Mouse (Mus musculus): ENCODE measurements around the gene Gm40193. TPM values are rescaled to one million over a fixed set of nuclear protein-coding genes. Genes with fewer than 3 reads are reported as not detected.
A peak's percentile ranks its signal among the peaks of the same experiment; 100 is the strongest.
"Not testable (repeated sequence)": the region's sequence is repeated elsewhere in the genome, so short reads cannot be mapped to it uniquely, and the experiment has no call there.

The Gm40193 gene
- polyA plus RNA-seq, 1 experiment: not detected

DNA sequence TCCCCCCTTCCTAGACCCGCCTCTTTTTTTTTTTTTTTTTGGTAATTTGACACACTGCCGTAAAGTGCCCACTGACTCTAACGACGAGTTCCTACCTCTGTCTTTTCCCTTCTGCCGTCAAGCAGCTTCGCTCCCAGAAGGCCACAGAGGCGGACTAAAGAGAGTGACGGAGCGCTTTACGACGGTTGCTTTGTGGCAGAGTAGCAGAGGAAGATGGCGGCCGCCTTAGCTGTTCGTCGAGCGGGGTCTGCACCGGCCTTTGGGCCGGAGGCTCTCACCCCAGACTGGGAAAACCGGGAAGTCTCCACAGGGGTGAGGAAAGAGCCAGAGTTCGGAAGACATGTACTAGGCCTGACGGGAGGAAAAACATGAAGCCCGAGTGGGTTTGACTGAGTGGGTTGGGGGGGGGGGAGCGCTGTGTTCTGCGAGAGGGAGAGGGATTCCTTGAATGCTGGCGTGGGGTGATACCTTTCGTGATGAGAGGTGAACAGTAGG lies 7.5 kb downstream of the Gm40193 start, which contains the start of gene Psmb6:
Gene Psmb6, plus strand, starts transcription at position 184 of the 495 bp plus-strand sequence.
- H3K36me3 ChIP-seq (ENCODE audit: control insufficient read depth, insufficient read depth): peaks cover 35% of the 10 kb centered on the region
- peaks cover 16% of the 10 kb centered on the region for H3K79me3 ChIP-seq (ENCODE audit: low read depth)
- H3K27me3 ChIP-seq (ENCODE audit: control insufficient read depth, insufficient read depth, insufficient read length): no peaks in the 10 kb centered on the region
- TF ChIP-seq MAX (IDR thresholded peaks at IDR 0.05): peak; percentile 31
- no peak for TF ChIP-seq CTCF (IDR thresholded peaks at IDR 0.05; ENCODE audit: control insufficient read depth, insufficient read depth, insufficient read length)
- H3K4me3 ChIP-seq (ENCODE audit: insufficient read depth, poor library complexity, severe bottlenecking): peak within 1 kb of the TSS; percentile 97
- H3ac ChIP-seq (ENCODE audit: control insufficient read depth, insufficient read length, low read depth): peak within 1 kb of the TSS; percentile 70
- peaks cover 24% of the 10 kb centered on the region for H3K79me2 ChIP-seq (ENCODE audit: control insufficient read depth, insufficient read depth)

DNA sequence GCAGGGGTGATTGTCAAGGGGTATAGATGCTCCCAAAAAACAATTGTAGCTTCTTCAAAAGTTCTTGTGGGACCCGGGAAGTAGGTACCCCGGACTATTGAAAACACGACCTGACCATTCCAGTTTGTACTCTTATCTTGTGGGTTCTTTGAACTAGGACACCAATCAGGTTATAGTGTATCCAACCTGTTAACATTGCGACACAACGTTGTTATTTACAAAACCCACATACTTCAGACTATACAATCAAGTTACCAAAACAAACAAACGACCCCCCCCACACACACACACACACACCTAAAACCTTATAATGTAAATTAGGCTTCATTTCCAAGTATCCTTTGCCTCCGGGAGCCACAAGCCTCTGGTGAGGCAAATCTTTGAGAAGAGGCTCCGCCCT lies 8.0 kb downstream of the Gm40193 start:
- Histone ChIP-seq H3ac (ENCODE audit: control insufficient read depth, insufficient read length, low read depth) (no peak overlapping the region), H3K36me3 (ENCODE audit: control insufficient read depth, insufficient read depth) (peaks cover 35% of the 10 kb centered on the region), H3K79me3 (ENCODE audit: low read depth) (peaks cover 16% of the 10 kb centered on the region), H3K27me3 (ENCODE audit: control insufficient read depth, insufficient read depth, insufficient read length) (no peaks in the 10 kb centered on the region), H3K4me3 (ENCODE audit: insufficient read depth, poor library complexity, severe bottlenecking) (peak overlapping the region; percentile 21), H3K79me2 (ENCODE audit: control insufficient read depth, insufficient read depth) (peaks cover 24% of the 10 kb centered on the region)
- TF ChIP-seq MAX (IDR thresholded peaks at IDR 0.05) (no peak), FOSL1 (IDR thresholded peaks at IDR 0.05; ENCODE audit: insufficient read depth, low read length, poor library complexity, severe bottlenecking) (no peak), CEBPB (IDR thresholded peaks at IDR 0.05; ENCODE audit: low read depth) (no peak), CTCF (IDR thresholded peaks at IDR 0.05; ENCODE audit: control insufficient read depth, insufficient read depth, insufficient read length) (no peak), MYOG (IDR thresholded peaks at IDR 0.05; ENCODE audit: control insufficient read depth, extremely low read depth, insufficient read length) (no peak), USF1 (IDR thresholded peaks at IDR 0.05; ENCODE audit: low read depth) (no peak), MYOD1 (IDR thresholded peaks at IDR 0.05; ENCODE audit: control insufficient read depth, insufficient read length, low read depth) (no peak)

- H3K36me3 ChIP-seq (ENCODE audit: control insufficient read depth, insufficient read depth): peaks cover 24% of the 10 kb centered on the region
- not testable (repeated sequence) for H3K27me3 ChIP-seq (ENCODE audit: control insufficient read depth, insufficient read depth, insufficient read length); H3K4me3 ChIP-seq (ENCODE audit: insufficient read depth, poor library complexity, severe bottlenecking); H3ac ChIP-seq (ENCODE audit: control insufficient read depth, insufficient read length, low read depth)
- H3K79me3 ChIP-seq (ENCODE audit: low read depth): peaks cover 16% of the 10 kb centered on the region
- peaks cover 24% of the 10 kb centered on the region for H3K79me2 ChIP-seq (ENCODE audit: control insufficient read depth, insufficient read depth)
Observed at GRCm38 (mm10) chr11:70523306-70523989, 9.3 kb downstream of the Gm40193 start.

DNA sequence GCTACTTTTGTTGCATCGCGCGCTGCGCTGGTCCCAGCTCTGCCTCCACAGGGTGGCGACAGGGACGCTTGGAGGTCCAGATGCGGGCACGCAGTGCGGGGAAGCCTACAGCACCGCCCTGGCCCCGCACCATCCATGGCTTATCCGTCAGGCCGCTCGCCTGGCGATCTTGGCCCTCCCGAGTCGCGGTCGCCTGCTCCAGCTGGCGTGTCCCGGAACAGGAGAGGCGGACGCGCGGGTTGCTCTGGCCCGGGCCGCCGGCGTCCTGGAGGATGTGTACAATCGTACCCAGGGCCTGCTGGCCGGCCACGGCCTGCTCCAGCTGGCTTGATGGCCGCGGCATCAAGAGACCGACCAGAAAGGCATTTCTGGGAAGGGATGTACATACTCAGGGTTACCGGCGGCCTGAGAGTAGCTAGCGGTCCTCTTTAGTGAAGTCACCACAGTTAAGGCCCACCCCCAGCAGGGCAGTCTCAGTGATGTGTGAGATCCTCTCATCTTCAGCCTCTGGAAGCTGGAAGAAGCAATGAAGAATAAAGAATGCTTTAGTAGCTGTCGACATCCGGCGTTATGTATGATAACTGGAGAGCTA lies 12.5 kb downstream of the Gm40193 start:
- H3K4me3 ChIP-seq (ENCODE audit: insufficient read depth, poor library complexity, severe bottlenecking): no peak overlapping the region
- no peak overlapping the region for H3ac ChIP-seq (ENCODE audit: control insufficient read depth, insufficient read length, low read depth)
- H3K27me3 ChIP-seq (ENCODE audit: control insufficient read depth, insufficient read depth, insufficient read length): no peaks in the 10 kb centered on the region
- no peaks in the 10 kb centered on the region for H3K36me3 ChIP-seq (ENCODE audit: control insufficient read depth, insufficient read depth)
- peaks cover under 1% of the 10 kb centered on the region for H3K79me3 ChIP-seq (ENCODE audit: low read depth)
- H3K79me2 ChIP-seq (ENCODE audit: control insufficient read depth, insufficient read depth): peaks cover 1% of the 10 kb centered on the region
- TF ChIP-seq CTCF (IDR thresholded peaks at IDR 0.05; ENCODE audit: control insufficient read depth, insufficient read depth, insufficient read length) (no peak), MAX (IDR thresholded peaks at IDR 0.05) (no peak), MYOG (IDR thresholded peaks at IDR 0.05; ENCODE audit: control insufficient read depth, extremely low read depth, insufficient read length) (no peak), CEBPB (IDR thresholded peaks at IDR 0.05; ENCODE audit: low read depth) (no peak), USF1 (IDR thresholded peaks at IDR 0.05; ENCODE audit: low read depth) (no peak), MYOD1 (IDR thresholded peaks at IDR 0.05; ENCODE audit: control insufficient read depth, insufficient read length, low read depth) (no peak), FOSL1 (IDR thresholded peaks at IDR 0.05; ENCODE audit: insufficient read depth, low read length, poor library complexity, severe bottlenecking) (no peak)

DNA sequence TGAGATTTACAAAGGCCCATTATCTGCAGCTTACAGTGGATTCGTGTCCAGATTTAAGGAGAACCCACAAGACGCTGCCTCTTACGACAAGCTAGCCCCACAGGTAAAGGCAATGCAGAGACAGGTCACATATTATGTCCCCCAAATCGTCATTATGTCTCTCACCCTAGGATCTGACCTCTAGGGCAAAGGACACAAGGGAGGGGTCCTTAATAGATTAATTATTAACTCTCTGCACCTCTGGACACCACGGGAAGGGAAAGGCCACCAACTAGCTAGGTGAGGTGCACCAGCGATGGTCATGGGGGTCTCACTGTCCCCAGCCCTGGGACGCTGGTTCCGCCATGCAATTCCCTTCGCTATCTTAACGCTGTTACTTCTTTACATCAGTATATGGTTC lies 13.8 kb downstream of the Gm40193 start, which contains the start of gene Gltpd2:
Gene Gltpd2, plus strand, starts transcription at position 274 of the 400 bp plus-strand sequence.
- TF ChIP-seq MAX (IDR thresholded peaks at IDR 0.05): no peak
- TF ChIP-seq FOSL1 (IDR thresholded peaks at IDR 0.05; ENCODE audit: insufficient read depth, low read length, poor library complexity, severe bottlenecking): no peak
- TF ChIP-seq MYOD1 (IDR thresholded peaks at IDR 0.05; ENCODE audit: control insufficient read depth, insufficient read length, low read depth): no peak
- no peak for TF ChIP-seq MYOG (IDR thresholded peaks at IDR 0.05; ENCODE audit: control insufficient read depth, extremely low read depth, insufficient read length)
- TF ChIP-seq USF1 (IDR thresholded peaks at IDR 0.05; ENCODE audit: low read depth): no peak
- no peak for TF ChIP-seq CTCF (IDR thresholded peaks at IDR 0.05; ENCODE audit: control insufficient read depth, insufficient read depth, insufficient read length)
- no peak for TF ChIP-seq CEBPB (IDR thresholded peaks at IDR 0.05; ENCODE audit: low read depth)
- no peaks in the 10 kb centered on the region for H3K36me3 ChIP-seq (ENCODE audit: control insufficient read depth, insufficient read depth)
- no peak within 1 kb of the TSS for H3ac ChIP-seq (ENCODE audit: control insufficient read depth, insufficient read length, low read depth)
- H3K79me2 ChIP-seq (ENCODE audit: control insufficient read depth, insufficient read depth): no peaks in the 10 kb centered on the region
- H3K27me3 ChIP-seq (ENCODE audit: control insufficient read depth, insufficient read depth, insufficient read length): peaks cover 3% of the 10 kb centered on the region
- H3K4me3 ChIP-seq (ENCODE audit: insufficient read depth, poor library complexity, severe bottlenecking): no peak within 1 kb of the TSS
- H3K79me3 ChIP-seq (ENCODE audit: low read depth): no peaks in the 10 kb centered on the region

GRCm38 (mm10) chr11:70518436-70518835 lies 14.3 kb downstream of the Gm40193 start:
- Histone ChIP-seq H3K79me3 (ENCODE audit: low read depth) (no peaks in the 10 kb centered on the region), H3K27me3 (ENCODE audit: control insufficient read depth, insufficient read depth, insufficient read length) (peaks cover 6% of the 10 kb centered on the region), H3K79me2 (ENCODE audit: control insufficient read depth, insufficient read depth) (no peaks in the 10 kb centered on the region), H3K36me3 (ENCODE audit: control insufficient read depth, insufficient read depth) (no peaks in the 10 kb centered on the region), H3ac (ENCODE audit: control insufficient read depth, insufficient read length, low read depth) (no peak overlapping the region), H3K4me3 (ENCODE audit: insufficient read depth, poor library complexity, severe bottlenecking) (no peak overlapping the region)
- no peak for TF ChIP-seq MYOG (IDR thresholded peaks at IDR 0.05; ENCODE audit: control insufficient read depth, extremely low read depth, insufficient read length)
- TF ChIP-seq MYOD1 (IDR thresholded peaks at IDR 0.05; ENCODE audit: control insufficient read depth, insufficient read length, low read depth): no peak
